Mouse (Mus musculus) liver, embryonic 14.5 days (tissue): ENCODE results near the gene Cyld. TPM values are rescaled to one million over a fixed set of nuclear protein-coding genes. Genes with fewer than 3 reads are reported as not detected.

Experiments used
- ATAC-seq: fragments of 200-750 bp; cut with Nextera tagmentation; 2 replicates; pipeline ENCODE4 v1.8.0; 2017; ENCODE audit warnings: moderate number of reproducible peaks, mild to moderate bottlenecking, moderate library complexity; ENCODE audit not compliant: insufficient read depth
- DNase-seq, 3 experiments: peaks; one replicate each; pipeline ENCODE4 v3.0.0-alpha.2; 2012 to 2013; ENCODE audit warnings: low read depth in 3 of 3, low spot score in 3 of 3
- H3K27ac ChIP-seq: fragments of 300-500 bp; sonication (generic); 2 replicates; pipeline ENCODE4 v1.5.1; 2014; ENCODE audit warnings: moderate library complexity, mild to moderate bottlenecking, control low read depth, inconsistent platforms
- H3K27me3 ChIP-seq: fragments of 300-500 bp; sonication (generic); 2 replicates; pipeline ENCODE4 v1.6.1; 2014; ENCODE audit warnings: mild to moderate bottlenecking, low read length, moderate library complexity; ENCODE audit not compliant: control insufficient read depth, insufficient read depth
- H3K36me3 ChIP-seq: fragments of 300-500 bp; sonication (generic); replicated peaks from 2 replicates; pipeline ENCODE4 v1.6.1; 2014; ENCODE audit warnings: low read depth; ENCODE audit not compliant: control insufficient read depth, insufficient read depth
- H3K4me1 ChIP-seq, 2 experiments: fragments of 200-500 bp in 1 of 2; fragments of 300-500 bp in 1 of 2; sonication (generic) in 1 of 2; replicated peaks; 2 replicates each; pipeline ENCODE4 v1.6.1; 2012 to 2014; ENCODE audit warnings: antibody characterized with exemption in 1 of 2, inconsistent platforms in 1 of 2, low read length in 1 of 2; ENCODE audit not compliant: control insufficient read depth in 2 of 2, insufficient read depth in 2 of 2
- H3K4me2 ChIP-seq: fragments of 300-500 bp; sonication (generic); 2 replicates; pipeline ENCODE4 v1.6.1; 2014; ENCODE audit warnings: low read depth, mild to moderate bottlenecking, control low read depth, moderate library complexity
- H3K4me3 ChIP-seq, 2 experiments: fragments of 200-500 bp in 1 of 2; fragments of 300-500 bp in 1 of 2; sonication (generic) in 1 of 2; 2 replicates each; pipeline ENCODE4 v1.5.1; 2012 to 2014; ENCODE audit warnings: low read depth in 2 of 2, low read length in 2 of 2, mild to moderate bottlenecking in 2 of 2, control low read depth in 1 of 2, inconsistent platforms in 1 of 2, moderate library complexity in 1 of 2; ENCODE audit not compliant: insufficient read depth in 1 of 2
- H3K9ac ChIP-seq: fragments of 300-500 bp; sonication (generic); replicated peaks from 2 replicates; pipeline ENCODE4 v1.6.1; 2014; ENCODE audit warnings: mild to moderate bottlenecking, control low read depth, moderate library complexity
- H3K9me3 ChIP-seq: fragments of 300-500 bp; sonication (generic); 2 replicates; pipeline ENCODE4 v1.6.1; 2016; ENCODE audit warnings: low read length, mixed read lengths; ENCODE audit not compliant: control insufficient read depth
- CTCF ChIP-seq: IDR thresholded peaks from 2 replicates; pipeline ENCODE4 v1.5.1; 2016; ENCODE audit warnings: antibody characterized with exemption, low read depth, control low read depth
- EP300 ChIP-seq: IDR thresholded peaks from 2 replicates; pipeline ENCODE4 v1.6.1; 2016; ENCODE audit warnings: antibody characterized with exemption, low read depth
- WGBS: fragments of 180-500 bp; shearing (Covaris S2); extraction: QIAGEN DNeasy Blood & Tissue Kit; methylation state at CpG from one replicate; pipeline ENCODE4 v1.1.7; 2014; ENCODE audit not compliant: insufficient replicate concordance; 5-methylcytosine and 5-hydroxymethylcytosine counted together
- polyA plus RNA-seq, 2 experiments: library from polyadenylated mRNA; depleted of rRNA in 1 of 2; stranded (reverse) in 1 of 2; unstranded in 1 of 2; fragments of >200 nt; fragmentation: Nextera tagmentation in 1 of 2; extraction: Ambion mirVana in 1 of 2; gene quantifications; 2 replicates each; pipeline versions ENCODE4 v1.2.1 to v1.2.3; 2012 to 2014

The Cyld gene
- polyA plus RNA-seq, 2 experiments = 2.7 to 5.2 TPM

DNA sequence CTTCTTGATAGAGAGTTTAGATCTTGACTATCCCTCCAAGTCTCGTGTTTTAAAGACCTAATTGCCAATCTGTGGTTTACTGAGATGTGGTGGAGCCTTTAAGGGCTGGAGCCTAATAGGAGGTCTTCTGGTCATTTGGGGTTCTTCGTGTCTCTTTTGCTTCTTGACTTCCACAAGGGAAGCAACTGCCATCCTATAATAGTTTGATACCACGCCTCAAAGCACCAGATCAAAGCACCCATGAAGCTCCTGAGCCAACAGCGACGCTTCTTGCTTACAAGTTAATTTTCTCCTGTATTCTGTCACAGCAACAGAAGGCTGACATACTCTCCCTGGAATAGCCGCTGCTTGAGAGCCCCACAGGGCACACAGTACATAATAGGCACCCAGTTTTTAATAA, 4.0 kb upstream of the Cyld start:
- TF ChIP-seq EP300 (no peak), CTCF (no peak)
- no peaks in the 10 kb centered on the region for H3K27me3 ChIP-seq
- H3K4me3 ChIP-seq = no peak overlapping the region
- no peak overlapping the region for H3K27ac ChIP-seq
- H3K4me2 ChIP-seq = no peak overlapping the region
- ATAC-seq (no peak), DNase-seq (no peak)
- 70% methylated on average over 6 of the region's 6 CpGs for WGBS
- H3K36me3 ChIP-seq = no peaks in the 10 kb centered on the region
- no peak overlapping the region for H3K9ac ChIP-seq
- H3K9me3 ChIP-seq = no peaks in the 10 kb centered on the region
- H3K4me1 ChIP-seq = peaks cover 4 to 8% of the 10 kb centered on the region in 2 experiments

DNA sequence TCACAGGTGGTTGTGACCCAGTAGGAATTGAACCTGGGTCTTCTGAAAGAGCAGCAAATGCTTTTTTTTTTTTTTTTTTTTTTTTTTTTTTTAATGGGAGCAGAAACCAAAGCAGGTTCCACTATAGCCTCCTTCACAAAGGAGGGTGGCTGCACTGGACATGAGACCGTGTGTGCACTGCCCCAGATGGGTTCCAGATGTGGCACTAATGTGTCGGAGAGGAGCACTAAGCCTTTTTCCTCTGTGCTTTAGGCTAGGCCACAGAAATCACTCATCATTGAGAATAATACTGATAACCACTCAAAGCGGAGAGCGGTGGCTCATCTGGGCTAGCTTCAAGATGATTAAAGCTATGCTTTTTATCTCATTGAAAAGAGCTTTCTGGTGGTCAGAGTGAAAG, 3.5 kb upstream of the Cyld start:
- H3K27me3 ChIP-seq = no peaks in the 10 kb centered on the region
- H3K36me3 ChIP-seq = no peaks in the 10 kb centered on the region
- 61% methylated on average over 4 of the region's 4 CpGs for WGBS
- H3K27ac ChIP-seq = no peak overlapping the region
- peaks cover 6 to 10% of the 10 kb centered on the region in 2 experiments for H3K4me1 ChIP-seq
- ATAC-seq (no peak), DNase-seq (no peak)
- H3K4me2 ChIP-seq = no peak overlapping the region
- TF ChIP-seq CTCF (no peak), EP300 (no peak)
- no peaks in the 10 kb centered on the region for H3K9me3 ChIP-seq
- no peak overlapping the region for H3K4me3 ChIP-seq
- no peak overlapping the region for H3K9ac ChIP-seq

DNA sequence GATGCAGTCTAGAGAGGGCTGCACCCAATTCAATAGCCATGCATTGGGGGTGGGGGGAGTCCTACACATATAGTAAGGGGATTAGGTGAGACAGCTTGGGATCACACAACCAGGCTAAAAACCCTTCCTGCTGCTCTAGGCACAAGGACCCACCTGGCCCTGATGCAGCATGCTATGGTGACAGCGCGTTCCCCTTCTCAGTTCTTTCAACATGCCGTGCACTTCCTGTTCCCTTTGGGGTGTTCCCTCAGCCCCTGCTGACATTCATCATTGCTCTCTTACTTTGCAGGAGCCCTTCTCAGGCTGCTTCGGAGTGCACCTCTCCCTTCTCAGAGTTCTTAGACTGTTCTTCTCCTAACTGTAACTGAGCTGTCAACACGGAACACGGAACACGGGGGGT, 2.5 kb upstream of the Cyld start:
- H3K9me3 ChIP-seq = no peaks in the 10 kb centered on the region
- no peaks in the 10 kb centered on the region for H3K27me3 ChIP-seq
- H3K4me2 ChIP-seq = no peak overlapping the region
- no peaks in the 10 kb centered on the region for H3K36me3 ChIP-seq
- DNase-seq (no peak), ATAC-seq (no peak)
- H3K4me1 ChIP-seq = peaks cover 6 to 10% of the 10 kb centered on the region in 2 experiments
- no peak overlapping the region for H3K9ac ChIP-seq
- no peak overlapping the region for H3K4me3 ChIP-seq
- TF ChIP-seq EP300 (no peak), CTCF (no peak)
- H3K27ac ChIP-seq = no peak overlapping the region
- WGBS = 41% methylated on average over 7 of the region's 7 CpGs

DNA sequence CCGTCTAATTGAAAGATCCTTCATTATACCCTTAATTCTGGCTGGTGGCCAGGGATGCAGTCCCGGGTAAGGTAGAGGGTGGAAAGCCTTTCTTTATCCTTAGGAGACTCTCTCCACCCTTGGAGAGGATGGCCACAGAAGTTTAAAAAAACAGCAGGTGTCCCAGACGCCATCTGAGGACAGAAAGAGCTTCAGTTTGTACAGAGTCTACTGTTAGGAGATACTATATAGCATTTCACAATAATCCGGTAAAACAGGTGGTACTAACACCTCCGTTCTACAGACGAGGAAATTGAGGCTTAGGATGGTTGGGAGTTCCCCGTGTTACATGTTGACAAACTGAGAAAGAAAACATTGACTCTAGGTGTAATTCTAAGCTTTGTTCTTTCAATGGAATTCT, 600 bp upstream of the Cyld start:
- Histone ChIP-seq H3K9me3 (no peaks in the 10 kb centered on the region), H3K27me3 (no peaks in the 10 kb centered on the region), H3K4me3 (peak overlapping the region; percentile 33 to 90), H3K4me2 (peak overlapping the region; percentile 82), H3K9ac (peak overlapping the region; percentile 24; the same call in 1 of the 2 replicates), H3K36me3 (no peaks in the 10 kb centered on the region), H3K4me1 (peaks cover 6 to 10% of the 10 kb centered on the region in 2 experiments), H3K27ac (no peak overlapping the region)
- 23% methylated on average over 7 of the region's 7 CpGs for WGBS
- ATAC-seq (no peak), DNase-seq (no peak)
- no peak for TF ChIP-seq EP300
- TF ChIP-seq CTCF = no peak

DNA sequence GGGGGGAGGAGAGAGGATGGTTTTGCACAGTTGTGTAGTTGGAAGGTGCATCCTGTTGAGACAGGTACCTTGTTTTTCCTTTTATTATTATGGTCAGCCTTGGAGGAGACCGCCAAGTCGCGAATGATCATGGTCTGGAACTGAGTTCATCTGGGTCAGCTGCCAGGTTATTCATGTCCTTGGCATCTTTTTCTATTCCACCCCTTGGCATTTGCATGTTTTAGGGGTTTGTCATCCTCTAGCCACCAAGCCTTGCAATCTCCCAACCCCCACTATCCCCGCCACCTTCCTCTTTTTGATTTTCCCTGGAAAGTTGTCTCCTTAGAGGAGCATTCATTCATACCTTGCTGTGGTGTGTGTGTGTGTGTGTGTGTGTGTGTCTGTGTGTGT, 809 bp downstream of the Cyld start:
- 11% methylated on average over 4 of the region's 4 CpGs for WGBS
- DNase-seq = no peak
- ATAC-seq = no peak
- no peaks in the 10 kb centered on the region for H3K36me3 ChIP-seq
- peak overlapping the region; percentile 77 to 90 for H3K4me3 ChIP-seq
- peak overlapping the region; percentile 82 for H3K9ac ChIP-seq
- H3K27me3 ChIP-seq = no peaks in the 10 kb centered on the region
- TF ChIP-seq CTCF = no peak
- TF ChIP-seq EP300 = no peak
- H3K4me1 ChIP-seq = peaks cover 6 to 10% of the 10 kb centered on the region in 2 experiments
- H3K27ac ChIP-seq = peak overlapping the region; percentile 27; the same call in 1 of the 2 replicates
- H3K4me2 ChIP-seq = peak overlapping the region; percentile 82
- no peaks in the 10 kb centered on the region for H3K9me3 ChIP-seq
